Mouse (Mus musculus): ENCODE measurements at regions not wholly inside any gene's neighbourhood (a gene's known extent, or its start where the extent isn't known, plus 50 kb on each side); places are given as distances from the start of the nearest gene placed in this dataset.

DNA sequence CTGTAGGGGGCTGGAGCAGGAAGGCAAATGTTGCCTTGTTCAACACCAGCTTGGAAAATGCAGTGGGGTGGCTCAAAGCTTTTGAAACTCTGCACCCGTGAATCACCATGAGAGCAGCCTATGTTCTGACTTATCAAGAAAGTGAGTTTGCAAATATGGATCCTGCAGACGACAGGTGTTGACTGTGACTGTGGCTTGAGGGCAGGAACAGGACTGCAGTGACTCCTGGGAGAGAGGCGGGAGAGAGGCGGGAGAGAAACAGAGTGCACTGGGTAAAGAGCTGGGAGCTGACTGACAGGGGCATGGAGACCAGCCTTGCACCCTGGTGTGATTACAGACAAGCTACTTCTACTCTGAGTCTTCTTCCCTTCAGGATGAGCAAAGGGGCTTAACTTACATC is 254.0 kb downstream of the Sec23ip start:
- Histone ChIP-seq H3K4me3 (ENCODE audit: low read depth, low read length) (no peak overlapping the region), H3K36me3 (ENCODE audit: control insufficient read depth, insufficient read depth, low read length) (no peaks in the 10 kb centered on the region), H3K27me3 (ENCODE audit: control insufficient read depth, insufficient read depth, low read length) (no peaks in the 10 kb centered on the region), H3K9me3 (ENCODE audit: control insufficient read depth, low read length) (no peaks in the 10 kb centered on the region), H3K9ac (ENCODE audit: low read length) (no peak overlapping the region), H3K27ac (ENCODE audit: low read depth, low read length) (no peak overlapping the region), H3K4me2 (ENCODE audit: low read depth) (no peak overlapping the region), H3K4me1 (ENCODE audit: control insufficient read depth, insufficient read depth, low read length) (no peaks in the 10 kb centered on the region)
- ATAC-seq (ENCODE audit: insufficient read depth, low FRiP score, low TSS enrichment), result no peak
- no peak for DNase-seq (ENCODE audit: low spot score)
- 64% methylated on average over 4 of the region's 4 CpGs for WGBS

DNA sequence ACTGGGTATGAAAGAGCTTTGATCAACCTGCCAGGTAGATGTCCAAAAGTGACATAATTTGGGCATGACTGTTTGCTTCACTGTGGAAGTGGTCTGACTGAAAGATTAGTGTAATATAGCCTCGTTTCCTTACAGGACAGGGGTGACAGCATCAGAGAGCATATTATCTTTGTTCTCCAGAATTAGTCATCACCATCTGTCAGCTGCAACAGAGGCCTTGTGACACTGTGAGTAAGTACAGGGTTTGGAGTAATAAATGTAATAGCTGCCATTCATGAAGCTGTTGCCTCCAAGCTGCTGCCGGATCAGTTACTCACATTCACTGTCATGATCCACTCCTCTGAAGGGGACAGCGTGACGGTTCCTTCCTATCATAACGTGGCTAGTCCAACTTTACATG is 254.4 kb upstream of the Plpp4 start:
- Histone ChIP-seq H3K9me3 (ENCODE audit: control insufficient read depth, low read length) (no peaks in the 10 kb centered on the region), H3K27me3 (ENCODE audit: control insufficient read depth, insufficient read depth, low read length) (no peaks in the 10 kb centered on the region), H3K9ac (ENCODE audit: low read length) (no peak overlapping the region), H3K36me3 (ENCODE audit: control insufficient read depth, insufficient read depth, low read length) (no peaks in the 10 kb centered on the region), H3K27ac (ENCODE audit: low read depth, low read length) (no peak overlapping the region), H3K4me2 (ENCODE audit: low read depth) (no peak overlapping the region), H3K4me1 (ENCODE audit: control insufficient read depth, insufficient read depth, low read length) (no peaks in the 10 kb centered on the region), H3K4me3 (ENCODE audit: low read depth, low read length) (no peak overlapping the region)
- ATAC-seq (ENCODE audit: insufficient read depth, low FRiP score, low TSS enrichment), result no peak
- no peak for DNase-seq (ENCODE audit: low spot score)
- 78% methylated on average over 5 of the region's 5 CpGs for WGBS

DNA sequence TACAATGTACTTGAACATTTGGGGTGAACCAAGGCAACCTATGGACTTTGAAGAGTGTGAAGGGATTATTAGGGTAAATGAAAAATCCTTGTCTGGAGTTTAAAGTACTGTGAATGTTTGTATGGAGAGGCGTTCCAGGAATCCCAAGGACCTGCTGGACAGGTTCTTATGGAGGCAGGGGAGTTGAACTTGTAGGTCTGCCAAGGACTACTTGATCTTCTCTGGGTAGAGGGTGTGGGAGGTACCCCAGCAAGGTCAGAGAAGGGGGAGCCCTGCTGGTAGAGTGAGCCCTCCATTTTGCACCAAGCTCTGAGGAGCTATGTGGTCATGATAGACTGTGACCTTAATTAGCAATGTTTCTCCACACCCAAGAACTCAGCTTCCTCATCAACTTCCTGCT is 253.7 kb upstream of the Plpp4 start:
- Histone ChIP-seq H3K4me3 (ENCODE audit: low read depth, low read length) (no peak overlapping the region), H3K9ac (ENCODE audit: low read length) (no peak overlapping the region), H3K27ac (ENCODE audit: low read depth, low read length) (no peak overlapping the region), H3K4me2 (ENCODE audit: low read depth) (no peak overlapping the region), H3K4me1 (ENCODE audit: control insufficient read depth, insufficient read depth, low read length) (no peaks in the 10 kb centered on the region), H3K27me3 (ENCODE audit: control insufficient read depth, insufficient read depth, low read length) (no peaks in the 10 kb centered on the region), H3K9me3 (ENCODE audit: control insufficient read depth, low read length) (no peaks in the 10 kb centered on the region), H3K36me3 (ENCODE audit: control insufficient read depth, insufficient read depth, low read length) (no peaks in the 10 kb centered on the region)
- DNase-seq (ENCODE audit: low spot score) (no peak), ATAC-seq (ENCODE audit: insufficient read depth, low FRiP score, low TSS enrichment) (no peak)
- 100% methylated on average over 1 of the region's 1 CpGs for WGBS

DNA sequence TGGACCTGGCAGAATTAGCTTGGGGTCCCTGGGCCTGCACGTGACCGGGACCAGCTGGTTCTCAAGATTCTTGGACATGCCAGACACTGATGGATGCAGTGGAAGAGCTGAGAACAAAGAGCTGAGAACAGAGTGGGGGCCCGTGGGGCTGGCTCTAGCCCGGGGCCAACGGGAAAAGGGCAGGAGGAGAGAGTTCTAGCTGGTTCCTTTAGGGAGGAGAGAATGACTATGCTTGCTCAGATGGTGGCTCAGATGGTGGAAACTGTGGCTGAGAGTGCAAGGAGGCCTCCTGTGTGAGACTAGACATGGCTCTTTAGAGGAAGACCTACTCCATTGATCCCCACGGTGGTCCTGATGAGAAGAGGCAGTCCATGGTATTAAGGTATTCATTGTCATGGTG is 240.5 kb upstream of the Plpp4 start:
- Histone ChIP-seq H3K27me3 (ENCODE audit: control insufficient read depth, insufficient read depth, low read length) (no peaks in the 10 kb centered on the region), H3K9me3 (ENCODE audit: control insufficient read depth, low read length) (no peaks in the 10 kb centered on the region), H3K4me2 (ENCODE audit: low read depth) (no peak overlapping the region), H3K4me1 (ENCODE audit: control insufficient read depth, insufficient read depth, low read length) (no peaks in the 10 kb centered on the region), H3K4me3 (ENCODE audit: low read depth, low read length) (no peak overlapping the region), H3K27ac (ENCODE audit: low read depth, low read length) (no peak overlapping the region), H3K36me3 (ENCODE audit: control insufficient read depth, insufficient read depth, low read length) (no peaks in the 10 kb centered on the region), H3K9ac (ENCODE audit: low read length) (no peak overlapping the region)
- 88% methylated on average over 6 of the region's 6 CpGs for WGBS
- DNase-seq (ENCODE audit: low spot score) (no peak), ATAC-seq (ENCODE audit: insufficient read depth, low FRiP score, low TSS enrichment) (no peak)

DNA sequence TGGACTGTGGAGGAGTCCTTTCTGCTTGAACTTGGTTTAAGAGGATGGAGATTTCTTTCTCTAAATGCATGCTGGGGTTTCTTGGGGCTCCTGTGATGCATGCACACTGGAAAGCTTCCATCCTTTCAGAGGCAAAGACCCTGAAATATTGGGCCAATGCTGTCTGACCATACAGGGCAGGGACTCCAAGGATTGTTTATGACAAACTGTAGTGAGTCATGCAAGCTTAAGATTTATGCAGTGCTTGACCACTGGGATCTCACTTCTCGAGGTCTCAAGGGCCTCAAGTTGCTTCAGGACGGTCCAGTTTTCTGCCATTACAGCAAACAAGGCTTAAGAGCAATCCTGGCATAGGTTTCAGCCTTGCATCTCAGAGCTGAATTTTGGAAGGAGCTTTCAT is 229.7 kb upstream of the Plpp4 start:
- H3K27me3 ChIP-seq (ENCODE audit: control insufficient read depth, insufficient read depth, low read length), result no peaks in the 10 kb centered on the region
- ATAC-seq (ENCODE audit: insufficient read depth, low FRiP score, low TSS enrichment), result no peak
- 64% methylated on average over 2 of the region's 2 CpGs for WGBS

DNA sequence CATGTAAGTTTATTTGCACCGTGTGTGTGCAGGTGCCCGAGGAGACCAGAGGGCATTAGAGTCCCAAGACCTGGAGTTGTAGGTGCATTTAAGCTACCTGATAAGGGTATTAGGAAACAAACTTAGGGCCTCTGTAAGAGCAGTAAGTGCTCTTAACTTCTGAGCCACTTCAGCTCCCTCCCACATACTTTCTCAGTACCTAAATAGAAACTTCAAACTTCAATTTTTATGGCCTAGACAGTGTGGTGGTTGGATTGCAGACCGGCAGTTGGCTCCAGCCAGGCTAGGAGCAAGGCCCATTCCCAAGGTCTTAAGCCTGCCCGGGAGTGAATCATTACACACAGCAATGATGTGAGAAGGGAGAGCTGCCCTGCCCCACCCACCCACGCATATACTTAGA is 208.8 kb upstream of the Plpp4 start:
- no peaks in the 10 kb centered on the region for H3K36me3 ChIP-seq (ENCODE audit: control insufficient read depth, insufficient read depth, low read length)
- no peak overlapping the region for H3K4me2 ChIP-seq (ENCODE audit: low read depth)
- WGBS, result 83% methylated on average over 5 of the region's 5 CpGs
- DNase-seq (ENCODE audit: low spot score) (no peak), ATAC-seq (ENCODE audit: insufficient read depth, low FRiP score, low TSS enrichment) (no peak)
- no peaks in the 10 kb centered on the region for H3K9me3 ChIP-seq (ENCODE audit: control insufficient read depth, low read length)
- no peaks in the 10 kb centered on the region for H3K4me1 ChIP-seq (ENCODE audit: control insufficient read depth, insufficient read depth, low read length)
- H3K9ac ChIP-seq (ENCODE audit: low read length), result no peak overlapping the region
- no peak overlapping the region for H3K27ac ChIP-seq (ENCODE audit: low read depth, low read length)
- no peaks in the 10 kb centered on the region for H3K27me3 ChIP-seq (ENCODE audit: control insufficient read depth, insufficient read depth, low read length)
- no peak overlapping the region for H3K4me3 ChIP-seq (ENCODE audit: low read depth, low read length)

More for the DNA sequence above, 229.7 kb upstream of the Plpp4 start:
- no peak overlapping the region for H3K9ac ChIP-seq (ENCODE audit: low read length)
- H3K4me2 ChIP-seq (ENCODE audit: low read depth), result no peak overlapping the region
- no peak overlapping the region for H3K27ac ChIP-seq (ENCODE audit: low read depth, low read length)
- no peak overlapping the region for H3K4me3 ChIP-seq (ENCODE audit: low read depth, low read length)
- H3K9me3 ChIP-seq (ENCODE audit: control insufficient read depth, low read length), result no peaks in the 10 kb centered on the region
- DNase-seq (ENCODE audit: low spot score), result no peak
- H3K36me3 ChIP-seq (ENCODE audit: control insufficient read depth, insufficient read depth, low read length), result no peaks in the 10 kb centered on the region
- no peaks in the 10 kb centered on the region for H3K4me1 ChIP-seq (ENCODE audit: control insufficient read depth, insufficient read depth, low read length)

DNA sequence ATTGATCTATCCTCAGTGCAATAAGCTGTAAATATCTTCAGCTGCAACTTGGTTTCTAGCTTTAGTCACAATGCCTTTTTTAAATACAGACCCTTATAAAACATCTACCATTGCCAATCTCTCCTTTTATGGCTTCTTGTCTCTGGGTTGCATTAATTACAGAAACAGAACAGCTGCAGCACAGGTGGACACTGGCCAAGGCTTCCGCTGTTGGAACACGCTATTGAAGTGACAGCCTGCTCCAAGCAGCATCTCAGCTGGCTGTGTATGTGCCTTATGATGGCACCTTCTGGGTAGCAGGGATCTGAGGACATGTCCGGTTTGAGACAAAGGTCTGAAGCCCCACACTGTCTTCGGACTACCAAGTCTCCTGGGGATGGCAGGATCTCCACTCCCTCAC is 207.1 kb upstream of the Plpp4 start:
- 96% methylated on average over 4 of the region's 4 CpGs for WGBS
- H3K27me3 ChIP-seq (ENCODE audit: control insufficient read depth, insufficient read depth, low read length), result no peaks in the 10 kb centered on the region
- no peak overlapping the region for H3K4me3 ChIP-seq (ENCODE audit: low read depth, low read length)
- no peaks in the 10 kb centered on the region for H3K4me1 ChIP-seq (ENCODE audit: control insufficient read depth, insufficient read depth, low read length)
- H3K9me3 ChIP-seq (ENCODE audit: control insufficient read depth, low read length), result no peaks in the 10 kb centered on the region
- H3K27ac ChIP-seq (ENCODE audit: low read depth, low read length), result no peak overlapping the region
- ATAC-seq (ENCODE audit: insufficient read depth, low FRiP score, low TSS enrichment) (no peak), DNase-seq (ENCODE audit: low spot score) (no peak)
- H3K4me2 ChIP-seq (ENCODE audit: low read depth), result no peak overlapping the region
- H3K9ac ChIP-seq (ENCODE audit: low read length), result no peak overlapping the region
- no peaks in the 10 kb centered on the region for H3K36me3 ChIP-seq (ENCODE audit: control insufficient read depth, insufficient read depth, low read length)

DNA sequence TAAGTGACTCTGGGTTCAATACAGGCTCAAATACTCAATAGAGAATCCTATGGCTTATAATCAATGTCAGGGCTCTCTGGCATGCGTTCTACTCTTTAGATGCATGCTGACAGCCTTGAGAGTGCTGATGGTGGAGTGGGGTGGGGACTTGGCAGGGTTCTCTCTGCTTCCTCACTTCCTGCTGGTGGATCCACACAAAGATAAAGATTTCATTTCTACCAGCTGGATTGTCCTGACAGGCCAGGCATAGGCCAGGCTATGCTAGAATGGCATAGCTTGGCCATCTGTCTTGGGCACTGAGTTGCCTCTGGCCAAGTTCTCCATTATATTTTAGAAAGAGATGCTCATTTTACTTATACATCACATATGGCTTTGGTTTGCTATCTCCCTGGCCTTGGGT is 206.2 kb upstream of the Plpp4 start:
- ATAC-seq (ENCODE audit: insufficient read depth, low FRiP score, low TSS enrichment), result no peak
- DNase-seq (ENCODE audit: low spot score), result no peak

DNA sequence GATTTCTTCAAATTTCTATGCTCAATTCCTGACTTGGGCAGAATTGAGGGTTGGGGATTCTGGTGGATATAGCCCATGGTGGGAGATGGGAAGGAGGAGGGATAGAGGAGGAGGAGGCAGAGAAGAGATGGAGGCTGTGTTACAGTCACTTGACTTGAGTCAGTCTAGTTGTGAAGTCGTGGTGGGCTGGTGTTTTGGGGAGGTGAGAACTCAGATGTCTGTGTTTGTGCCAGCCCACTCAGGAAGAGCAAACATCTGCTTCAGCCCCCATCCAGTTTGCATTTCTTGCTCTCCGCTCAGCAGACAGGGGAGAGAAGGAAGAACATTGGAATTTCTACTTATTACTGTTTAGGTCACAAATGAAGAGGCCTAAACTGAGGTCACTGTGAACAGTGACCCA is 189.9 kb upstream of the Plpp4 start:
- Histone ChIP-seq H3K4me2 (ENCODE audit: low read depth) (no peak overlapping the region), H3K4me3 (ENCODE audit: low read depth, low read length) (no peak overlapping the region), H3K9ac (ENCODE audit: low read length) (no peak overlapping the region), H3K4me1 (ENCODE audit: control insufficient read depth, insufficient read depth, low read length) (no peaks in the 10 kb centered on the region), H3K27ac (ENCODE audit: low read depth, low read length) (no peak overlapping the region), H3K27me3 (ENCODE audit: control insufficient read depth, insufficient read depth, low read length) (no peaks in the 10 kb centered on the region), H3K36me3 (ENCODE audit: control insufficient read depth, insufficient read depth, low read length) (no peaks in the 10 kb centered on the region), H3K9me3 (ENCODE audit: control insufficient read depth, low read length) (no peaks in the 10 kb centered on the region)
- 84% methylated on average over 2 of the region's 2 CpGs for WGBS
- no peak for ATAC-seq (ENCODE audit: insufficient read depth, low FRiP score, low TSS enrichment)
- DNase-seq (ENCODE audit: low spot score), result no peak

More for the DNA sequence above, 206.2 kb upstream of the Plpp4 start:
- no peaks in the 10 kb centered on the region for H3K27me3 ChIP-seq (ENCODE audit: control insufficient read depth, insufficient read depth, low read length)
- no peaks in the 10 kb centered on the region for H3K4me1 ChIP-seq (ENCODE audit: control insufficient read depth, insufficient read depth, low read length)
- H3K4me3 ChIP-seq (ENCODE audit: low read depth, low read length), result no peak overlapping the region
- no peak overlapping the region for H3K9ac ChIP-seq (ENCODE audit: low read length)
- 83% methylated on average over 1 of the region's 1 CpGs for WGBS
- H3K9me3 ChIP-seq (ENCODE audit: control insufficient read depth, low read length), result no peaks in the 10 kb centered on the region
- no peaks in the 10 kb centered on the region for H3K36me3 ChIP-seq (ENCODE audit: control insufficient read depth, insufficient read depth, low read length)
- no peak overlapping the region for H3K4me2 ChIP-seq (ENCODE audit: low read depth)
- H3K27ac ChIP-seq (ENCODE audit: low read depth, low read length), result no peak overlapping the region
